Mouse (Mus musculus) limb, embryonic 12.5 days (tissue): ENCODE results near the gene Tmem184b. TPM values are rescaled to one million over a fixed set of nuclear protein-coding genes. Genes with fewer than 3 reads are reported as not detected.

Experiments
- ATAC-seq: fragments of 200-750 bp; cut with Nextera tagmentation; 2 replicates; pipeline ENCODE4 v1.8.0; 2017; ENCODE audit warnings: low read depth, moderate TSS enrichment; ENCODE audit not compliant: insufficient number of reproducible peaks, insufficient read depth, low FRiP score, low TSS enrichment
- H3K27ac ChIP-seq: fragments of 300-500 bp; sonication (generic); 2 replicates; pipeline ENCODE4 v1.5.1; 2016; ENCODE audit warnings: mild to moderate bottlenecking, moderate library complexity
- H3K27me3 ChIP-seq: fragments of 300-500 bp; sonication (generic); 2 replicates; pipeline ENCODE4 v1.6.1; 2016; ENCODE audit warnings: mild to moderate bottlenecking, moderate library complexity
- H3K36me3 ChIP-seq: fragments of 300-500 bp; sonication (generic); 2 replicates; pipeline ENCODE4 v1.6.1; 2016; ENCODE audit warnings: mild to moderate bottlenecking, moderate library complexity
- H3K4me1 ChIP-seq: fragments of 300-500 bp; sonication (generic); replicated peaks from 2 replicates; pipeline ENCODE4 v1.6.1; 2016
- H3K4me2 ChIP-seq: fragments of 300-500 bp; sonication (generic); 2 replicates; pipeline ENCODE4 v1.6.1; 2016; ENCODE audit warnings: mild to moderate bottlenecking, moderate library complexity
- H3K4me3 ChIP-seq: fragments of 300-500 bp; sonication (generic); replicated peaks from 2 replicates; pipeline ENCODE4 v1.5.1; 2016; ENCODE audit warnings: mild to moderate bottlenecking
- H3K9ac ChIP-seq: fragments of 300-500 bp; sonication (generic); replicated peaks from 2 replicates; pipeline ENCODE4 v1.6.1; 2016; ENCODE audit warnings: mild to moderate bottlenecking, moderate library complexity
- H3K9me3 ChIP-seq: fragments of 300-500 bp; sonication (generic); 2 replicates; pipeline ENCODE4 v1.6.1; 2016; ENCODE audit warnings: mild to moderate bottlenecking, moderate library complexity
- WGBS: fragments of 180-500 bp; shearing (Covaris S2); methylation state at CpG from one replicate; pipeline ENCODE4 v1.1.7; 2016; 5-methylcytosine and 5-hydroxymethylcytosine counted together
- polyA plus RNA-seq: library from polyadenylated mRNA; unstranded; fragments of >200 nt; fragmentation: Nextera tagmentation; extraction: Ambion mirVana; gene quantifications from 2 replicates; pipeline ENCODE4 v1.2.1, GENCODE M21; 2016

Tmem184b gene
- polyA plus RNA-seq, 1 experiment from 2014 or later: 54.7 TPM

DNA sequence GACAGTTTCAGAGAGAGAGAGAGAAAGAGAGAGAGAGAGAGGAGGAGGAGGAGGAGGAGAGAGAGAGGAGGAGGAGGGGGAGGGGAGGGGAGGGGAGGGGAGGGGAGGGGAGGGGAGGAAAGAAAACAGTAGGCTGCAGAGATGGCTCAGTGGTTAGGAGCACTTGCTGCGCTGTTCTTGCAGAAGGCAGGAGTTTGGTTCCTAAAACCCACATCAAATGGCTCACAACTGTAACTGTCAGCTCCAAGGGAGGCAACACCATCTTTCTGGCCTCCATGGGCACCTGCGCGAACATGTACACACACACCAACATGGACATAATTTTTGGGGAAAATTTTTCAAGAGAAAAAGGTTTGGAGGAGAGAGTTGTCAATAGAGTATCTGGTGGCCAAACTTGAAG lies 9.8 kb upstream of the Tmem184b start:
- Histone ChIP-seq H3K4me3 (no peak overlapping the region), H3K4me2 (no peak overlapping the region), H3K27ac (no peak overlapping the region), H3K9ac (no peak overlapping the region), H3K27me3 (no peaks in the 10 kb centered on the region), H3K4me1 (no peaks in the 10 kb centered on the region), H3K9me3 (no peaks in the 10 kb centered on the region), H3K36me3 (peaks cover 21% of the 10 kb centered on the region)
- whole genome bisulfite sequencing: 92% methylated on average over 3 of the region's 3 CpGs
- no peak for ATAC-seq

DNA sequence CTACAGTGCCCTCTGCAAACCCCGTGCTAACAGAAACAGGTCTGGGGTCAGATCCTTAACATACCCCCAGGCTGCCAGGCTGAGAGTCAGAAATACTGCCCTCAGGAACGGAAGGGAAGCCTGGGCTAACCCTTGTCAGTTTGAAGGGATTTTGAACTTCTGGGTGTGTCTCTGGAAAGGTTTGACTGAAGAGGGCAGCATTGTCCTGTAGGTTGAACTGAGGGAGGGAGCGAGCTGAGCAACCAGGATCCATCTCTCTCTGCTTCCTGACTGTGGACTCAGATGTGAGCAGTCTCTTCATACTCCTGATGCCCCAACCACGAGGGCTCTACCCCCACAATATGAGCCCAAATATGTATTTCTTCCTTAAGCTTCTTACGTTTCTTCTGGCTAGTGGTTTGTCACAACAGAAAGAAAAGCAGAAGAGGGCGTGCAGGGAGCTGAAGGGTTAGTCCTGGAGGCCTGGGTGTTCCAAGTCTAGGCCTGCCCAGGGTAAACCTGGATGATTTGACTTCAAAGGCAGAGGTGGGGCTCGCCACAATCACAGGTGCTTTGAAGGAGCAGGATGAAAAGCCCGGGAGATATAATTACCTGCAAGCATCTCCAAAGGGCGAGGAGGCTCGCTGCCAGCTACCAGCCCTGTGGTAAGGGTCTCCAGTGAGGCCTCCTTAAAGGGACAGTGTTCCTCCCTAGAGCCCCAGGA lies 8.1 kb upstream of the Tmem184b start:
- no peak for ATAC-seq
- Histone ChIP-seq H3K4me1 (no peaks in the 10 kb centered on the region), H3K9ac (no peak overlapping the region), H3K4me2 (no peak overlapping the region), H3K9me3 (no peaks in the 10 kb centered on the region), H3K4me3 (no peak overlapping the region), H3K27ac (0 out of 2 replicates have a peak overlapping the region, but pooled peaks have one; percentile 29), H3K36me3 (peaks cover 6% of the 10 kb centered on the region), H3K27me3 (no peaks in the 10 kb centered on the region)
- 62% methylated on average over 10 of the region's 10 CpGs for WGBS

DNA sequence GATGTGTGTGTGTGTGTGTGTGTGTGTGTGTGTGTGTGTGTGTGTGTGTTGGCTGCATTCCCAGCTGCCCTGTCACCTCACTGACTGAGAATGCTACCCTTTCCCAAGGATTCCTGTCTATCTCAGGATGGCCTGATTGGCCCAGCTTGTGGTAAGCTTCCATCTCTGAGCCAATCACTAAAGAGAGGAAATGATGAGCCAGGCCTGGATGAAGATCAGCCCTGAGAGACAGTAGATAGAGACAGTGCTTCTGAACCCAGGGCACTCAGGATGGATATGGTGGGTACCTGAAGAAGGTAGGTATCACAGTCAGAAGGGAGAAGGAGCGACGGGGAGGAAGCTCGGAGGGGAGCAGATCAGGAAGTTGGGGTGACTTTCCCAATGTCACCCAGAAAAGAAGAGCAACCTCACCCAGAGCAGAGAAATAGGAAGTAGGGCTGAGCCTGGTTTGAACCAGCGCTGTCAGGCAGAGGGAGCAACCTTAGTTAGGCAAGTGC lies 5.8 kb upstream of the Tmem184b start:
- WGBS: 88% methylated on average over 4 of the region's 4 CpGs
- no peaks in the 10 kb centered on the region for H3K9me3 ChIP-seq

DNA sequence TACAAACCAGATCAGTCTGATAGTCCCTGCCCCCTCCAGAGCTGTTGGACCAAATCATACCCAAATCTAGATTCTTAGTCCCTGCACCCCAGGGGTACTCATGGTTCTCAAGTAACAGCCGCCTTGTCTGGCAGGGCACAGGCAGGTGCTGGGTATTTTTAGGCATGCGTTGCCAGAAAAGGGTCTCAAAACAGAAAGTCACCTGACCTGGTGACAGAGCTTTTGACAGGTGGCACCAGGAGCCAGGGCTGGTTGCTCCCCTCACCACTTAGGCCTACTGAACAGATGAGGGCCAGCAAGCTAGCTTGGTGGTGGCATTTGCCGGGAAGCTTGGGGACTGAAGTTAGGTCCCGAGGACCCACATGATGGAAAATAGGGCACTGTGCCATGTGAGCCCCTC lies 3.2 kb upstream of the Tmem184b start:
- no peak overlapping the region for H3K4me2 ChIP-seq
- WGBS: 81% methylated on average over 4 of the region's 4 CpGs
- no peak overlapping the region for H3K9ac ChIP-seq
- H3K27ac ChIP-seq: no peak overlapping the region
- H3K27me3 ChIP-seq: no peaks in the 10 kb centered on the region
- no peak for ATAC-seq
- no peaks in the 10 kb centered on the region for H3K9me3 ChIP-seq
- no peaks in the 10 kb centered on the region for H3K36me3 ChIP-seq
- peaks cover 20% of the 10 kb centered on the region for H3K4me1 ChIP-seq
- H3K4me3 ChIP-seq: no peak overlapping the region

More for the DNA sequence above, 5.8 kb upstream of the Tmem184b start:
- Histone ChIP-seq H3K27me3 (no peaks in the 10 kb centered on the region), H3K4me1 (peaks cover 6% of the 10 kb centered on the region; the same call in 1 of the 2 replicates), H3K36me3 (no peaks in the 10 kb centered on the region), H3K4me2 (no peak overlapping the region), H3K27ac (no peak overlapping the region), H3K9ac (no peak overlapping the region), H3K4me3 (no peak overlapping the region)
- no peak for ATAC-seq

DNA sequence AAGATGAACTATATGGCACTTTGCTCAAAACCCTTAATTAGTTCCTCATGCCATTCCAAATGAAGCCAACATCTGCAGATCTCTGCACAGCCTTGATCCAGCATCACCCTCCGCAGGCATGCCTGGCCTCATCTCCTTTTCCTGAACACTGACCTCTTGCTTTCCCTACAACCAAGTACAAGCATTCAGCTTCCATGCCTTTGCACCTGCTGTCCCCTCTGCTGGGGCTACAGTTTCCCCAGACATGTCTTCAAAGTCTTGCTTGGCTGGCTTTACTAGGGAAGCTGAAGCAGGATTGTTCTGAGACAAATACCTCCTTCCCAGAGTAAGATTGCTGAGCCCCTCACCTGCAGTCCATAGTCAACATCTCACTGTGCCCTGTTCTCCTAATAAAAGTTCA lies 908 bp upstream of the Tmem184b start:
- peaks cover 43% of the 10 kb centered on the region for H3K4me1 ChIP-seq
- H3K9me3 ChIP-seq: no peaks in the 10 kb centered on the region
- no peak overlapping the region for H3K4me3 ChIP-seq
- H3K27me3 ChIP-seq: no peaks in the 10 kb centered on the region
- H3K9ac ChIP-seq: no peak overlapping the region
- H3K4me2 ChIP-seq: peak overlapping the region; percentile 78
- no peak overlapping the region for H3K27ac ChIP-seq
- ATAC-seq: no peak
- H3K36me3 ChIP-seq: no peaks in the 10 kb centered on the region
- WGBS: 26% methylated on average over 1 of the region's 1 CpGs

DNA sequence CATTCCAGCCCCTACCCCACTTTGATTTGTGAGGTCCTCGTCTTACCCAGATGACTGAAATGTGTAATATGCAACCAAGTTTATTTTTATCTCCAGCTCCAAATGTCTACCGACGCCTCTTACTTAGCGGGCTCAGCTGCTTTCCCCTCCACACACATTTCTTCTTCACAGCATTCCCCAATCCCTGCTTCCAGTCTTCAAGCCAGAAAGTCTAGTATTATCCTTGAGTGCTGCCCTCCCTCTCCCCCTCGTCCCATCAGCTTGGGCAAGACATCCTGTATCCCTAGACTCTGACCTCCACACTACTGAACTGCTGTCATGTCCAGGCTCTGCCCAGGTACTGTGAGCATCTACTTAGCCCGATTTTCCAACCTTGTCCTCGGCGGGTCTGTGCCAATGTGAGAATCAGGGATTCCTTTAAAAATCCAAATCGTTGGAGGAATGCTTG lies 418 bp upstream of the Tmem184b start:
- H3K9ac ChIP-seq: no peak overlapping the region; the same call in 1 of the 2 replicates
- H3K27me3 ChIP-seq: no peaks in the 10 kb centered on the region
- H3K4me2 ChIP-seq: peak overlapping the region; percentile 78
- no peak overlapping the region for H3K27ac ChIP-seq
- no peaks in the 10 kb centered on the region for H3K36me3 ChIP-seq
- H3K9me3 ChIP-seq: no peaks in the 10 kb centered on the region
- H3K4me3 ChIP-seq: peak overlapping the region; percentile 94
- peaks cover 44% of the 10 kb centered on the region for H3K4me1 ChIP-seq
- no peak for ATAC-seq
- 14% methylated on average over 9 of the region's 9 CpGs for WGBS

DNA sequence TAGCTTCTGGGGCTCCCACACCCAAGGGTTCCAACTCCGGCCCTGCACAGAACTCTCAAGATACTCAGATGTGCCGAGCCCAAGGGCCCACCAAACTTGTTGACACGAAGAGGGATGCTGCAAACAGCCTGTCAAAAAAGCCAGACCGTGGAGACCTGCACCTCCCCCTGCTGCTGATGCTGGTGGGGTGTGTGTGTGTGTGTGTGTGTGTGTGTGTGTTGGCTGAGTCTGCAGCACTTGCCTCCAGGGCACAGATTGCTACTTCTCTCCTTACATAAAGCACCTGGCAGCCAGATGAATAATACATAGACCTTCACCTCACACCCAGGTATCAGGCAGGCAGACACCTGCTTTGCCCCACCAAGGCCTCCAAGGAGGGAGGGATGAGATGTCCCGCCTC lies 1.2 kb downstream of the Tmem184b start:
- Histone ChIP-seq H3K4me2 (peak overlapping the region; percentile 78), H3K27me3 (no peaks in the 10 kb centered on the region), H3K9me3 (no peaks in the 10 kb centered on the region), H3K9ac (peak overlapping the region; percentile 88), H3K4me1 (peaks cover 44% of the 10 kb centered on the region), H3K36me3 (peaks cover 10% of the 10 kb centered on the region; the same call in 1 of the 2 replicates), H3K27ac (no peak overlapping the region; the same call in 1 of the 2 replicates), H3K4me3 (peak overlapping the region; percentile 94)
- no peak for ATAC-seq
- WGBS: 26% methylated on average over 5 of the region's 5 CpGs

DNA sequence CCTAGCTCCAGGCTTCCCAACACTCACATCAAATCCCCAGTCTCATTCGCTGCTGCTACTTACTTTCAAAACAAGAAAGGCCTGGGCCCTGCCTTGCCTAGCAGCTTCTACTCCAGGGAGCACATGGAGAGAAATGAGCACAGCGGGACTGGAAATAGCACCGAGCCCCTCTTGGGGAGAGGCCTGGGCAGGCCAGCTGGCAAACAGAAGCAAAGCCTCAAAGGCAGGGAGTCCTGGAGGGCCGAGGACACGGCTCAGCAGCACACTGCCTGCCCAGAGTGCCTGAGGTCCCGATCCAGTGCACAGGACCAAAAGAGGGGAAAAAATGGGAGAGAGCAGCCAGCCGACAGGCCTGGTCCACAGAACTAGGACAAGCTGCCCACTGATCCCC lies 2.4 kb downstream of the Tmem184b start:
- H3K4me2 ChIP-seq: peak overlapping the region; percentile 78
- peaks cover 44% of the 10 kb centered on the region for H3K4me1 ChIP-seq
- no peaks in the 10 kb centered on the region for H3K27me3 ChIP-seq
- H3K27ac ChIP-seq: peak overlapping the region; percentile 42; the same call in 1 of the 2 replicates
- no peak overlapping the region for H3K4me3 ChIP-seq
- H3K36me3 ChIP-seq: peaks cover 21% of the 10 kb centered on the region; the same call in 1 of the 2 replicates
- ATAC-seq: no peak
- H3K9me3 ChIP-seq: no peaks in the 10 kb centered on the region
- WGBS: 57% methylated on average over 7 of the region's 7 CpGs
- peak overlapping the region; percentile 45; the same call in 1 of the 2 replicates for H3K9ac ChIP-seq

DNA sequence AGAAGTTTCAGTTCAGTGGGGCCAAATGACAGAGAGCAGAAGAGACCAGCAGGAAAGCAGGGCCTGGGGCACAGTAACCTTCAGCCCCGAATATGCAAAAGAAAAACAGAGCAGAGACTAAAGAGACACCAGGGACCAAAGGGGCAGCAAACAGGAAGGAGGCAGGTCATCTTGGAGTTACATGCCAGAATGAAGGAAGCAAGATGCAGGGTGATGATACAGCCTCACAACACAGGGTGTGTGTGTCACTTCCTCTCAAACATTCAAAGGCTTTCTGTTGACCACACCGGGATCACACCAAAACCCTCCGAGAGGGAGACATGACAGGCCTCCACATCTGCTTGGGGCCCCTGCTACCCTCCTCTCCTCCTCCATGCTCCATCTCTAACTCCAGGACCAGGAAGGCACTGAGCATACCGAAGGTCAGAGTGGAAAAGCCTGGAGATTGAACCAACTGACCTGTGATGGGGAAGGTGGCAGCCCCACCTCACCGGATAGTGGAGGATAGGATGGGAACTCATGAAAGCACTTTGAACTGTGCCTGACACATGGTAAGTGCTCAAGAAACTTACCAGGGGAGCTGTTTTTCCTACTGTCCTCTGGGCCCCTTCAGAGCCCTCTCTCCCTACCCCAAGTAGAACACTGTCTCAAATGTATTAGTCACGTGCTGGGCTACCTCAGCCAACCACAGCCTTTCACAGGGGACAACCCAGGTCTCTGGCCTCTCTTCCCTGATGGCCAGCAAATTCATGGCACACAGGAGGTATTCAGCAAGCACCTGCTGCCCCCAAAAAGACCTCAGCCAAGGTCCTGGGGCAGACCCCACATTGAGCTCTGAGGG lies 3.0 kb downstream of the Tmem184b start:
- H3K27ac ChIP-seq: 0 out of 2 replicates have a peak overlapping the region, but pooled peaks have one; percentile 23
- H3K4me2 ChIP-seq: peak overlapping the region; percentile 78; the same call in 1 of the 2 replicates
- no peak for ATAC-seq
- H3K27me3 ChIP-seq: no peaks in the 10 kb centered on the region
- H3K4me3 ChIP-seq: no peak overlapping the region
- peak overlapping the region; percentile 45; the same call in 1 of the 2 replicates for H3K9ac ChIP-seq
- H3K36me3 ChIP-seq: peaks cover 25% of the 10 kb centered on the region; the same call in 1 of the 2 replicates
- H3K9me3 ChIP-seq: no peaks in the 10 kb centered on the region
- peaks cover 46% of the 10 kb centered on the region for H3K4me1 ChIP-seq
- WGBS: 69% methylated on average over 6 of the region's 6 CpGs

DNA sequence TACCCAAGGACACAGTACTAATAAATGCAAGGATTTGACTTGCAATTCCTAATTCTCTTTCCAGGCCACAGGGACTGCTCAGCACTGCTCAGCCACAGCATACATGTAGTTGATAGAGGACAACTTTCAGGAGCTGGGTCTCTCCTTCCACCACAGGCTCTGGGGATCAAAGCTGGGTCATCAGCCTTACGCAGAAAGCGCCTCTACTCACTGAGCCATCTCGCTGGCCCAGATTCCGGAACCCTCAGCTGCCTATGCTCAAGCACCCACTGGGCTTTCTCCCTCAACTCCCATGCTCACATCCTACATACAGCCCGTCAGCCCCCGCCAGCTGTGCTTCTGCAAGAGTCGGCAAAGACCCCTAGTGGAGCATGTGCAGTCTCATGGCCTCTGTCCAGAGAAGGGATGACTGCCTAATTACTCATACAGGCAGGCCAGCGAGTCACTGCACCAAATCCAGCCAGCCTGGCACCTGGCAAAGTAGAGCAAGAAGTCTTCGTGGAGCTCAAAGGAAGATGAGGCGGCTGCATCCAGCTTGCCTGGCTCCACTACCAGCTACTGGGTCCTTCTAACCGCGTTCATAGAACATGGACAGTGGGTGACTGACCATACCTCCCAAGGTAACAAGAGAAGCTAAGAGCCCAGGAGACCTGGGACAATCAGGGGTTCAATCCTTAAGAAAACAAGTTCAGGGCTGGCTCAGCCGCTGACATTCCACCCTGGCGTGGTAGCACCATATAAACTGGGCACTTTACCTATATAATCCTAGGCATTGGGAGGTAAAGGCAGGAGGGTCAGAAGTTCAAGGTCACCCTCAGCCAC lies 3.9 kb downstream of the Tmem184b start:
- H3K4me1 ChIP-seq: peaks cover 52% of the 10 kb centered on the region
- ATAC-seq: no peak
- H3K36me3 ChIP-seq: peaks cover 25% of the 10 kb centered on the region; the same call in 1 of the 2 replicates
- no peak overlapping the region for H3K9ac ChIP-seq
- WGBS: 85% methylated on average over 14 of the region's 14 CpGs
- H3K4me3 ChIP-seq: no peak overlapping the region
- no peak overlapping the region for H3K27ac ChIP-seq
- no peak overlapping the region for H3K4me2 ChIP-seq
- no peaks in the 10 kb centered on the region for H3K9me3 ChIP-seq
- no peaks in the 10 kb centered on the region for H3K27me3 ChIP-seq
